Mouse (Mus musculus) cortical plate, adult 2 months (tissue): ENCODE results near the gene Gm10190.
"Not testable (repeated sequence)": the region's sequence is repeated elsewhere in the genome, so short reads cannot be mapped to it uniquely, and the experiment has no call there.

Source experiments
- CTCF ChIP-seq: fragments of 200-500 bp; IDR thresholded peaks from 2 replicates; pipeline ENCODE4 v1.5.1; 2011; ENCODE audit warnings: mild to moderate bottlenecking, control low read depth, low read length; ENCODE audit not compliant: insufficient read depth; ENCODE audit errors: extremely low read depth
- POLR2A ChIP-seq: fragments of 200-500 bp; IDR thresholded peaks from 2 replicates; pipeline ENCODE4 v1.6.1; 2011; ENCODE audit warnings: mild to moderate bottlenecking, low read length, control low read depth; ENCODE audit not compliant: insufficient read depth; ENCODE audit errors: extremely low read depth

DNA sequence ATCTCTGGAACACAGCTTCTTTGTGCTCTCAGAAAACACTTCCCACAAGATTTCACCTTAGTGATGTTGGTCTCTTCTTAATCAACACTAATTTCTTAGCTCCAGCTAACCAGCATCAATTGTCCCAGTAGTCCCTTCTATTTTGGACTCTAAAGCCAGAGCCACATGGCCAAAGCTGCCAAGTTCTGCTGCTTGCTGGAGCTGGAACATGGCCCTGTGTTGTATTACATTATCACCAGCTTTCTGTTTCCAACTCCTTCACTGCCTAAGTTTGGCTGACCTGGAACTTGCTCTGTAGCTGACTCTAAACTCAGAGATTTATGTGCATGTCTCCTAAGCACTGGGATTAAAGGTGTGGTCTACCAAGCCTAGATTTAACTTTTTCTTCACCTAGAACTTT is 5.0 kb upstream of the Gm10190 start:
- not testable (repeated sequence) for TF ChIP-seq CTCF, POLR2A
